Mouse (Mus musculus): ENCODE data around the gene Actl6b. TPM values are rescaled to one million over a fixed set of nuclear protein-coding genes. Genes with fewer than 3 reads are reported as not detected.
A peak's percentile ranks its signal among the peaks of the same experiment; 100 is the strongest.
"Not testable (repeated sequence)": the region's sequence is repeated elsewhere in the genome, so short reads cannot be mapped to it uniquely, and the experiment has no call there.

Actl6b gene
- polyA plus RNA-seq, 1 experiment from 2014 or later = not detected

DNA sequence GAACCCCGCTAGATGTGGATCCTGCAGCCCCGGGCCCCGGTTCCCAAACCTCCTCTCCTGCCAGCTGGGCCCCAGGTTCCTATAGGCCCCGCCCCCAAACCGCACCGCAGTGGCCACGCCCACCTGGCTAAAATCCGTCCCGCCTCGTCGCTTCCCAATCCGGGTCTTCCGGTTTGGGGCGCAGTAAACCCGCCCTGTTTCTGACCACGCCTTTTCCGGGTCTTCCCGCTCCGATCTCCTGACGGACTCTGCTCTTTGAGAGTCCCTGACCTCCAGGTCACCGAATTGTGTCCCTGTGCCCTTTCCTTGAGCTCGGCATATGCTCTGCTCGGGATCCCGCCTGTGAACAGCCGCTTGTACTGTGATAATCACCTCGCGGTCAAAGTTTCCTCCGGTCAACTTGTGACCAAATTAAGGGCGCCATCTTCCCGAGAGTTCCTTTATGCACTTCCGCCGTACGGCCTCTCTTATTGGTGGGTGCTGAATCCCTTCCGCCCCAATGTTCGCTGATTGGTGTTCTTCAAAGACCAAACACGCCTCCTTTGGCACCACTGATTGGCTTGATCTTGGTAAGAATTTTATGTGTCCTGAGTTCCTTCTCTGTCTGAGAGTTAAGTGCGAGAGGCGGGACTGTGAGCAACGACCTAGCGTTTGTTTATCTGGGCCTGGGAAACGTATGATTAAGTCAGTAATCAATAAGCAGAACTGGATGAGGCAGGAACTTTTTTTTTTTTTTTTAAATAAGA, 47.5 kb downstream of the Actl6b start, which contains the start of gene Mospd3:
Gene Mospd3 (minus strand): TSS at position 440 of the 746 bp plus-strand sequence.
- WGBS = under 1% methylated on average over 41 of the region's 41 CpGs
- Histone ChIP-seq H3K27ac (peak within 1 kb of the TSS; percentile 97), H3K36me3 (peaks cover 43% of the 10 kb centered on the region), H3K27me3 (ENCODE audit: low read depth, poor library complexity, severe bottlenecking) (no peaks in the 10 kb centered on the region), H3K9me3 (replicated peaks) (no peaks in the 10 kb centered on the region), H3K4me1 (peaks cover 40% of the 10 kb centered on the region), H3K4me3 (peak within 1 kb of the TSS; percentile 80)
- DNase-seq (ENCODE audit: low spot score) = peak; percentile 96

DNA sequence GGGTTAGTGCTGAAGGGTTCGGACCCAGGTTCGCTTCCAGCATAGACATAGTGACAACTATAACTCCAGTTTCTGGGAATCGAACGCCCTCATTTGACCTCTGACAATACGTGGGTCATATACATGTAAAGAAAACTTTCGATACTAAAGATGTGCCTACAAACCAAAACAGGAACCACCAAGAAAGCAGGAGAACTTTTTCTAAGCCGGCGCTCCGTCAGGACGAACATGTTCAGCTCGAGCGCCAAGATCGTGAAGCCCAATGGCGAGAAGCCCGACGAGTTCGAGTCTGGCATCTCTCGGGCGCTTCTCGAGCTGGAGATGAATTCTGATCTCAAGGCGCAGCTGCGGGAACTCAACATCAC, 48.0 kb downstream of the Actl6b start:
- H3K9me3 ChIP-seq (replicated peaks) = no peaks in the 10 kb centered on the region
- H3K36me3 ChIP-seq = peaks cover 48% of the 10 kb centered on the region
- peak overlapping the region; percentile 97 for H3K27ac ChIP-seq
- under 1% methylated on average over 22 of the region's 22 CpGs for WGBS
- H3K4me3 ChIP-seq = peak overlapping the region; percentile 80
- no peaks in the 10 kb centered on the region for H3K27me3 ChIP-seq (ENCODE audit: low read depth, poor library complexity, severe bottlenecking)
- DNase-seq (ENCODE audit: low spot score) = peak; percentile 67
- H3K4me1 ChIP-seq = peaks cover 40% of the 10 kb centered on the region

DNA sequence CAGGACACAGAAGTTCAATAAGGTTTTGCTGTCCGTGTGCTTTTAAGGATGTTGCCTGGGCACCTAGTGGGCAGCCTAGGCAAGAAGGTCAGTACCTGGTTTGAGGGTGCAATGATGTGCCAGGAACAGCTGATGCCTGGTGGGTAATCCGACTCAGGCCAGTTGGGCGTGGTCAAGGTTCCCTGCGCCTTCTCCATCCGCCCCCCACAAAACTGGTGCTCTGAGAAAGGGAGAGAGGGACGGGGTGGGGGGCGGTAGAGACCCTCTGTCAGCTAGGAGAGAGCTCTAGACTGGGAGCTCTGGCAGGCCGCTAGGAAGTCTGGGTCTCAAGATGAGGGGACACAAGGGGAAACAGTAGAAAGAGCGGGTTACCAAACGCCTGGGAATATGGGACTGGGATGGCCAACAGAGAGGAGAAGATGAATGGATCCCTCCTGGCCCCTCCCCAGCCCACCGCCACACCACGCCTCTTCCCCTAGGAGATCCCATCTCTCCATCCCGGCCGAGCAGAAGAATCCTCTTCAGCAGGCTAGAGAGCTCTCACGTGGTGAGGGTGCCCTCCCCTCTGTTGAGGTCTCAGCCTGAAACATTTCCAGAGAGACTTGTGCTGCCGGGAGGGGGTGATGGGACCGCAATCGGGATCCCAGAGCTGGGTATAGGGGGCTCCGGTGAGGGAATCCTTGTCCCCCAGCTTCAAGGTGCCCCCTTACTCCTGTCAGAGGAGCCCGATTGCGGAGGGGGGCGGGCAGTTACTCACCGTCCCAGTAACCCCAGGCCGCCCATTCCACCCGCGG, 54.7 kb downstream of the Actl6b start:
- peaks cover 65% of the 10 kb centered on the region for H3K4me1 ChIP-seq
- H3K27ac ChIP-seq = peak overlapping the region; percentile 96
- 14% methylated on average over 26 of the region's 26 CpGs for WGBS
- no peaks in the 10 kb centered on the region for H3K9me3 ChIP-seq (replicated peaks)
- H3K27me3 ChIP-seq (ENCODE audit: low read depth, poor library complexity, severe bottlenecking) = no peaks in the 10 kb centered on the region
- DNase-seq (ENCODE audit: low spot score) = peak; percentile 38
- peaks cover 57% of the 10 kb centered on the region for H3K36me3 ChIP-seq
- H3K4me3 ChIP-seq = peak overlapping the region; percentile 55

DNA sequence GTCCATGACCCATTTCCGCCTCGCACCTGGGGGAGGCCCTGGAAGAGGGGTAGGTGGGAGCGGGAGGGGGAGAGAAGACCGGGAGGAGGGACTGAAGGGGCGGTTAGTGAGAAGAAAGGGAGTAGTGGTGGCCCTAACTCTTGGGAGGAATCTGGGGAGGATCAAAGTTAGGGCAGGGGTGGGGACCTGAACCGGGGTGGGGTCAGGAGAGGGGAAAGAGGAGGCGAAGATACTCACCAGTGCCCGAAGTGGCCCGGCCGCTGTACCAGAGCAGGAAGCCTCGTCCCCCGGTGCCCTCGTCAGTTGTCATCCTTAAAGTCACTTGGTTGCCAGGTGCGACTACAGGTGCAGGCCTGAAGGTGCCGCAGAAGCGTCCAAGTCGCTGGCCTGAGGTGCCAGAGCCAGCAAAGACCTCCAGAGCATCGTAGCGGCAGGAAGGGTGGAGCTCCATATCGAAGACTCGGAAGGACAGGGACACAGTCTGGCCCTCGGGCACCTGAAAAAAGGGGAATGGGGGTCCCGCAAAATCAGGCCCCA, 55.4 kb downstream of the Actl6b start:
- 13% methylated on average over 23 of the region's 23 CpGs for WGBS
- peak; percentile 43 for DNase-seq (ENCODE audit: low spot score)
- Histone ChIP-seq H3K27ac (peak overlapping the region; percentile 96), H3K4me3 (peak overlapping the region; percentile 55), H3K9me3 (replicated peaks) (no peaks in the 10 kb centered on the region), H3K36me3 (peaks cover 50% of the 10 kb centered on the region), H3K4me1 (peaks cover 65% of the 10 kb centered on the region), H3K27me3 (ENCODE audit: low read depth, poor library complexity, severe bottlenecking) (no peaks in the 10 kb centered on the region)

DNA sequence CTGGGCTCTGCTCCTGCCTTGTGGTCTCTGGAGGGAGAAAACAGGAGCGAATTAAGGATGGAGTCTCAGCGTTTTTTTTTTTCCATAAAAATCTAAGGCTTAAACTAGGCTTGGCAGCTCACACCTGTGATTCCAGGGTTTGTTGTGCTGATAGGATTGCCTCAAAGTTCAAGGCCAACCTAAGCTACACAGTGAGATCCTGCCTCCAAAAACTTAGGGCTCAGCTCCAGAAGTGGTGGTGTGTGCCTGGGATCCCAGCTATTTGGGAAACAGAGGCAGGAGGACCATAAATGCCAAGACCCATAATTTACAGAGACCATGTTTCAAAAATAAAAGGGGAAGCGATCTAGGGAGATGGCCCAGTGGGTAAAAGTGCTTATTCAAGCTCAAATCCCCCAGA, 56.0 kb downstream of the Actl6b start:
- 50% methylated on average over 3 of the region's 3 CpGs for WGBS
- no peak for DNase-seq (ENCODE audit: low spot score)
- Histone ChIP-seq H3K27me3 (ENCODE audit: low read depth, poor library complexity, severe bottlenecking) (no peaks in the 10 kb centered on the region), H3K36me3 (peaks cover 45% of the 10 kb centered on the region), H3K27ac (peak overlapping the region; percentile 96), H3K4me3 (peak overlapping the region; percentile 55), H3K4me1 (peaks cover 69% of the 10 kb centered on the region), H3K9me3 (replicated peaks) (no peaks in the 10 kb centered on the region)

DNA sequence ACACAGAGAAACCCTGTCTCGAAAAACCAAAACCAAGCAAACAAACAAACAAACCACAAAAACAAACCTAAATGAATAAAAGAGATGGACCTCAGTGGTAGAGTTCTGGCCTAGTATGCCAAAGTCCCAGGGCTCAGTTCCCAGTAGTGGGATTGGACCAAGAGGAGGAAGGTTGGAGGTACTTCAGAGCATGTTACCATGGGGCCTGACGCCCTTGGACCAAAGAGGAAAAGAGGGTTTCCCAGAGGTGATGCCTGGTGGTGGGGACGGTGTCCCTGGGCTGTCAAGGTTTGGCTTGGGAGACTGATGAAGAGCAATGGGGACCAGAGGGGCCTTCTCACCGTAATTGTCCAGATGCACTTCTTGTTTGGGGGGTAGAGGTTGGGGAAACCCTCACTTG, 56.7 kb downstream of the Actl6b start:
- no peak for DNase-seq (ENCODE audit: low spot score)
- no peaks in the 10 kb centered on the region for H3K27me3 ChIP-seq (ENCODE audit: low read depth, poor library complexity, severe bottlenecking)
- peaks cover 37% of the 10 kb centered on the region for H3K36me3 ChIP-seq
- 37% methylated on average over 4 of the region's 4 CpGs for WGBS
- peaks cover 69% of the 10 kb centered on the region for H3K4me1 ChIP-seq
- H3K9me3 ChIP-seq (replicated peaks) = no peaks in the 10 kb centered on the region
- H3K27ac ChIP-seq = peak overlapping the region; percentile 96
- peak overlapping the region; percentile 55 for H3K4me3 ChIP-seq

DNA sequence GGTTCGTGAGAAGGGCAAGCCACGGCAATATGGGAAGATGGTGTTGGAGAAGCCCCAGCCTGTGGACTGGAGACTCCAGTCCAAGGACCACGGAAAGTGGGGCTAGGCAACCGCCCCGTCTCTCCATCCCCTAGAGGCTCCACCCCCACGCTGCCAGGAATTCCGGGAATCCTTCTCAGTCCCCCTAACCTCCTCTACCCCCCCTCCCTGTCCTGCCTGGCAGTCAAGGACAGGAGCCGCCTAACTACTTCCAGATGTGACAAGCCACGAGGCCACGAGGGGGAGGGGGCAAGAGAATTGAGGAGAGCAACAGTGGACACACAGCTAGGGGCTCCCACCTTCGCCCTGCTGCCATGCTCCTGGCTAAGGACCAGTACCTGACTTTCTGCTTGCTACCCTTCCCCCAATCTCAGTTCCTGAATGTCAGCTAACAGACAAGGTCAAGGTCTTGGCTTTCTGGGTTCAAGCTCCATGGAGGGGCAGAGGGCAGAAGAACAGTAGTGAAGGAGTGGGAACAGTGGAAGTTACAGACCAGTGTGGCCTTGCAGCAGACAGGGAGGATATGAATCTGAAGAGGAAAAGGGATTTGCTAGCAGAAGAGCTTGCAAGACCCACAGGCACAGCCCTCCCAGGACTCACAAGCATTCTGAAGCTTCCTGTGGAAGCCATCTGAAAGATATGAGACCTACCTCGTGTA, 57.4 kb downstream of the Actl6b start:
- Histone ChIP-seq H3K27me3 (ENCODE audit: low read depth, poor library complexity, severe bottlenecking) (no peaks in the 10 kb centered on the region), H3K36me3 (peaks cover 31% of the 10 kb centered on the region), H3K4me1 (peaks cover 69% of the 10 kb centered on the region), H3K9me3 (replicated peaks) (no peaks in the 10 kb centered on the region), H3K4me3 (peak overlapping the region; percentile 55), H3K27ac (peak overlapping the region; percentile 96)
- 2% methylated on average over 12 of the region's 12 CpGs for WGBS
- DNase-seq (ENCODE audit: low spot score) = peak; percentile 96

DNA sequence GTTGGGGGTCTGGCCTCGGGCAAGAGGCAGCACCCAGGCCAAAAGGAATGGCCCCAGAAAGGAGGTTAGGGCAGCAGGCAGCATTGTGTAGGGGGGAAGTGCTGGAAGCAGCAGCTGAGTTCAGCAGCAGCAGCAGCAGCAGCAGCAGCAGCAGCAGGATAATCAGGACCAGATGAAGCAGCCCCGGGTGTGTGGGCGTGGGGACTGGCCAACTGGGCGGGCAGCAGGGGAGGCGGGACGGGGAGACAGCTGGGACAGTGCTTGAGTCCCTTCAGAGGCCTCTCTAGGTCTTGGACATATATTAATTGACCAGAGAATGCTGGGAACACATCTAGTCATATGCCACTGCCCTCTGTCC, 57.9 kb downstream of the Actl6b start:
- 3% methylated on average over 6 of the region's 6 CpGs for WGBS
- peak; percentile 94 for DNase-seq (ENCODE audit: low spot score)
- H3K4me3 ChIP-seq = peak overlapping the region; percentile 55
- H3K27me3 ChIP-seq (ENCODE audit: low read depth, poor library complexity, severe bottlenecking) = no peaks in the 10 kb centered on the region
- H3K4me1 ChIP-seq = peaks cover 69% of the 10 kb centered on the region
- no peaks in the 10 kb centered on the region for H3K9me3 ChIP-seq (replicated peaks)
- peaks cover 26% of the 10 kb centered on the region for H3K36me3 ChIP-seq
- peak overlapping the region; percentile 96 for H3K27ac ChIP-seq

DNA sequence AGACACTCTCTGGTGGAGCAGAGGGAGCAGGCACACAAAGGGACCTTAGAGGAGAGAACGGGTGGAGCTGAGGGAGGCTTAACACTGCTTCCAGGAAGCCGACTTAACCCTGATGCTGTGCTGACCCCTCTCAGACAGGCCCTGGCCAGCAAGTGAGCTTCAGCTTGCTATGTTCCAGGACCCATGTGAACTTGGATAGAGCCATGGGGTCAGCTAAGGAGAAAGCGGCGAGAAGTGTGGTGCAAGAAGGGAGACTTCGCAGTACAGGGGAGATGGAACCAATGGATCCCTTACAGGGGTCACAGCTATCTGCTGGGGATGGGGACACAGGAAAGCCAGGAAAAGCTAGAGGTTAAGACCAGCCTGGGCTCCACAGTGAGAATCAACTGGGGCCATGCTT, 59.8 kb downstream of the Actl6b start:
- DNase-seq (ENCODE audit: low spot score) = no peak
- 77% methylated on average over 5 of the region's 5 CpGs for WGBS
- H3K9me3 ChIP-seq (replicated peaks) = no peaks in the 10 kb centered on the region
- H3K27ac ChIP-seq = peak overlapping the region; percentile 96
- H3K27me3 ChIP-seq (ENCODE audit: low read depth, poor library complexity, severe bottlenecking) = no peaks in the 10 kb centered on the region
- peaks cover 7% of the 10 kb centered on the region for H3K36me3 ChIP-seq
- H3K4me1 ChIP-seq = peaks cover 61% of the 10 kb centered on the region
- no peak overlapping the region for H3K4me3 ChIP-seq

DNA sequence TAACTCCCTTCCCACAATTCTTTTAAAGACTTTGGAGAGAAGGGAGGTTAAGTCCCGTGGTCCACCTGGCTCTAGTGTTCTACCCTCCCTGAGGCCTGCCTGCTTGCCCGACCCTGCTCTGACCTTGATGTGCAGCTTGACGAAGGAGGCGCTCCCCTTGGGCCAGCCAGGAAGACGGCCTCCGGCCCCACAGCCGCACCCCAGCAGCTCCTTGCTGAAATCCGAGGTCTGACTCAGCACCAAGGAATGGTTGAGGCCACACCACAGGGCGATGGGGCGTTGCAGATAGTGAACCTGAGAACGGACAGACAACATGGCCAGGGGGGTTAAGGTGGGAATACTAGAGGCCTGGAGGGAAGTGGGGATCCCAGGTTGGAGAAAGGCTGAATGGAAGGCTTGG, 60.2 kb downstream of the Actl6b start, which contains the start of gene Pcolce:
Gene Pcolce (minus strand): TSS at position 235 of the 400 bp plus-strand sequence.
- peaks cover 3% of the 10 kb centered on the region for H3K36me3 ChIP-seq
- 0 out of 2 replicates have a peak within 1 kb of the TSS, but pooled peaks have one; percentile 2 for H3K4me3 ChIP-seq
- H3K9me3 ChIP-seq (replicated peaks) = no peaks in the 10 kb centered on the region
- no peaks in the 10 kb centered on the region for H3K27me3 ChIP-seq (ENCODE audit: low read depth, poor library complexity, severe bottlenecking)
- peak within 1 kb of the TSS; percentile 96 for H3K27ac ChIP-seq
- peaks cover 57% of the 10 kb centered on the region for H3K4me1 ChIP-seq
- DNase-seq (ENCODE audit: low spot score) = peak; percentile 33
- WGBS = 49% methylated on average over 11 of the region's 11 CpGs

DNA sequence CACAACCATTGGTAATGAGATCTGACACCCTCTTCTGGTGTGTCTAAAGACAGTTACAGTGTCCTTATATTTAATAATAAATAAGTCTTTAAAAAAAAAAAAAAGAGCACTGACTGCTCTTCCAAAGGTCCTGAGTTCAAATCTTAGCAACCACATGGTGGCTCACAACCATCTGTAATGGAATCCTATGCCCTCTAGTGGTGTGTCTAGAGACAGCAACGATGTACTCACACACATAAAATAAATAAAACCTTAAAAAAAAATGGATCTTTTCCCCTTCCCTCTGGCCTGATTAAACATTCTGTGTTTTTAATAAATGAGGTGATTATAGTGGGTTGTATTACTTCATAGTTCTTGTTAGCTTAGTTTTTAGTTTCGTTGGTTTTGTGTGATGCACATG, 61.6 kb downstream of the Actl6b start:
- H3K9me3 ChIP-seq (replicated peaks); H3K27me3 ChIP-seq (ENCODE audit: low read depth, poor library complexity, severe bottlenecking); DNase-seq (ENCODE audit: low spot score); H3K27ac ChIP-seq; H3K36me3 ChIP-seq; H3K4me3 ChIP-seq: not testable (repeated sequence)
- H3K4me1 ChIP-seq = peaks cover 43% of the 10 kb centered on the region
- 92% methylated on average over 2 of the region's 2 CpGs for WGBS

DNA sequence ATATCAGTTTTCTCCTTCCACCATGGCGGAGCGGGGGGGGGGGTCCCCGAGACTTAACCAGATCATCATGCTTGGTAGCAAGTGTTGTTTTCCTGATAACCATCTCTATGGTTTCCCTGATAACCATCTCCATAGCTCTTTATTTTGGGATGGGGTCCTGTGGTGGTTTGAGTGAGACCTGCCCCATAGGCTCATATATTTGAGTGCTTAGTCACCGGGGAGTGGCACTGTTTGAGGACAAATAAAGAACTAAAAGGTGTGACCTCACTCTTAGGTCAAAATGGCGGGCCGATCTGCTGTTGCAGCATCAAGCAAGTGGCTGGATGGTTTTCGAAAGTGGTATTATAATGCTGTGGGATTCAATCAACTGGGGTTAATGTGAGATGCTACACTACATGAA, 62.0 kb downstream of the Actl6b start:
- DNase-seq (ENCODE audit: low spot score) = no peak
- Histone ChIP-seq H3K9me3 (replicated peaks) (no peaks in the 10 kb centered on the region), H3K27me3 (ENCODE audit: low read depth, poor library complexity, severe bottlenecking) (no peaks in the 10 kb centered on the region), H3K36me3 (no peaks in the 10 kb centered on the region), H3K27ac (no peak overlapping the region), H3K4me3 (no peak overlapping the region), H3K4me1 (peaks cover 39% of the 10 kb centered on the region)
- 89% methylated on average over 7 of the region's 7 CpGs for WGBS
